Mouse (Mus musculus) gastrocnemius, adult 18-20 months (tissue): ENCODE data around the gene Nprl3. TPM values are rescaled to one million over a fixed set of nuclear protein-coding genes. Genes with fewer than 3 reads are reported as not detected.

ENCODE experiments used
- DNase-seq: peaks from one replicate; pipeline ENCODE4 v3.0.0; 2021; ENCODE audit warnings: low spot score
- total RNA-seq, 2 experiments: library from RNA; stranded (reverse); gene quantifications; 2 replicates each; pipeline ENCODE4 v1.2.3; 2021

Gene Nprl3
- total RNA-seq, 2 experiments from 2014 or later = 20.1 to 27.4 TPM

- no peak for DNase-seq
Measured at GRCm38 (mm10) chr11:32200075-32200601, 67.4 kb downstream of the Nprl3 start, which contains the start of gene Il9r. TSS of gene Il9r (minus strand) at chr11:32200279.

- DNase-seq = no peak
Measured at GRCm38 (mm10) chr11:32199230-32199629, 68.3 kb downstream of the Nprl3 start.

- no peak for DNase-seq
Measured at GRCm38 (mm10) chr11:32198256-32198955, 69.1 kb downstream of the Nprl3 start.

- no peak for DNase-seq
Measured at GRCm38 (mm10) chr11:32197766-32198165, 69.7 kb downstream of the Nprl3 start.

GRCm38 (mm10) chr11:32196727-32197126 is 70.8 kb downstream of the Nprl3 start:
- DNase-seq = no peak

GRCm38 (mm10) chr11:32195867-32196540 is 71.5 kb downstream of the Nprl3 start:
- DNase-seq = no peak

GRCm38 (mm10) chr11:32194626-32195025 is 72.9 kb downstream of the Nprl3 start:
- DNase-seq = no peak

GRCm38 (mm10) chr11:32194086-32194485 is 73.4 kb downstream of the Nprl3 start:
- no peak for DNase-seq

GRCm38 (mm10) chr11:32193156-32193555 is 74.4 kb downstream of the Nprl3 start:
- DNase-seq = no peak

GRCm38 (mm10) chr11:32190603-32191110 is 76.8 kb downstream of the Nprl3 start:
- no peak for DNase-seq

GRCm38 (mm10) chr11:32190119-32190518 is 77.4 kb downstream of the Nprl3 start:
- no peak for DNase-seq

GRCm38 (mm10) chr11:32189434-32189833 is 78.1 kb downstream of the Nprl3 start:
- DNase-seq = no peak

- DNase-seq = no peak
Measured at GRCm38 (mm10) chr11:32188881-32189280, 78.6 kb downstream of the Nprl3 start.

- DNase-seq = no peak
Measured at GRCm38 (mm10) chr11:32187256-32187655, 80.3 kb downstream of the Nprl3 start.

- no peak for DNase-seq
Measured at GRCm38 (mm10) chr11:32186031-32186430, 81.5 kb downstream of the Nprl3 start.

GRCm38 (mm10) chr11:32184469-32184868 is 83.0 kb downstream of the Nprl3 start:
- no peak for DNase-seq

- DNase-seq = peak; percentile 88
Measured at GRCm38 (mm10) chr11:32181973-32182868, 85.3 kb downstream of the Nprl3 start.

GRCm38 (mm10) chr11:32181246-32181645 is 86.3 kb downstream of the Nprl3 start:
- no peak for DNase-seq

GRCm38 (mm10) chr11:32178506-32178905 is 89.0 kb downstream of the Nprl3 start:
- no peak for DNase-seq
